Mouse (Mus musculus) ZHBTc4 (cell line): ENCODE measurements around the gene Chchd3.

Experiments used
- DNase-seq: peaks from one replicate; pipeline ENCODE4 v3.0.0-alpha.2; 2011; ENCODE audit warnings: low read depth, low spot score

Gene Chchd3

DNA sequence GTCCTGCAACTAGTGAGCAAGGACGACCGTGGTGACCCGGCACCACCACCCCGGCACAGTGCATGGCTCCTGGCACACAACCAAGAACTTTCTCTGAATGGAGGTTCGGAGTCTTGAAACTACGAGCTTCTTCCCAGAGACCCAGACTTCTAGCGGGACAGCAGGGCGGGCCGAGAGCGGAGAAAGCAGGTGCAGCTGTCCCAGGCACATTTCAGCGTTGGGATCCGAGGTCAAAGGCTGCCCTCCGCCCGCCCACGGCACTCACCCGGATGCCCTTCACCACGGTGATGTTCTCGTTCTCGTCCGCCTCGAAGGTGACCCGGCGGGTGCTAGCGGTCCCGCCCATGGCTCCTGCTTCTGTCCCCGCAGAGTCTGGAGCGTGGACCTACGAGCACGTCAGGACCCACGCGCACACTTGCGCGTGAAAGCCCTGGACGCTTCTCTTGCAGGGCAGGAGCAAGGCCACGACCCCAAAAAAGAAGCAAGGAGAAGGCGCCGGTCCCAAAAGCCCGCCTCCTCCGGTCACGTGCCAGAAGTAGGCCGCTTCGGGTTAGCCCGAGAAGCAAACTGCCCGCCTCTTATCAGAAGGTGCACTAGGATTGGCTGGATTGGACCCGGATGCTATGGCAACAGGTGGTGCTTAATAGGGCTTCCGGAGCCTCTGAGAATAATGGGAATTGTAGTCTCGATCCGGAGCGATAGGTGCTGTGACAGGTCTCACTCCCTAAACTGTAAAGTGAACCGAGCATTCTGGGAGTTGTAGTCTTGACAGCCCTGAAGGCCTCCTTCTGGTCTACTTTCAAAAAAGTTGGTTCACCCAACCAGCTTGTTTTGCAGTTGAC is at the start of gene Chchd3:
TSS of gene Chchd3 (minus strand) at position 526 of the 842 bp plus-strand sequence.
- peak; percentile 99 for DNase-seq

DNA sequence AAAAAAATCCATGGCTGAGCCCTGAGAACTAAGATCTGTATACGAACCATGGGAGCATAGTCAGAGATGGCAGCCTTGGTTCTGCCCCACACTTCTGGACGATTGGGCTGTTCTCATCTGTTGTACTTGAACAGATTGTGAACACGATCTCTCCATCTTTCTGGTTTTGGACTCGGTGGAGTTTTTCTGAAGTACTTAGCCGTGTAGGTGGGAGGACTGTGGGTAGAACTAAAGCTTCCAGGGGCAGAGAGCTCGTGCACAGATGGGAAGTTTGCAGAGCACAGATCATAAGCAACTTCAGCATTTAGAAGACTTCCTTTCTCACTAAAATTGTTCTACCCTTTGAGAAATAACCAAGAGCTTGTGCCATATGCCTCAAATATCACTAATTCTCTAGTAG is 44.6 kb upstream of the Chchd3 start:
- no peak for DNase-seq

DNA sequence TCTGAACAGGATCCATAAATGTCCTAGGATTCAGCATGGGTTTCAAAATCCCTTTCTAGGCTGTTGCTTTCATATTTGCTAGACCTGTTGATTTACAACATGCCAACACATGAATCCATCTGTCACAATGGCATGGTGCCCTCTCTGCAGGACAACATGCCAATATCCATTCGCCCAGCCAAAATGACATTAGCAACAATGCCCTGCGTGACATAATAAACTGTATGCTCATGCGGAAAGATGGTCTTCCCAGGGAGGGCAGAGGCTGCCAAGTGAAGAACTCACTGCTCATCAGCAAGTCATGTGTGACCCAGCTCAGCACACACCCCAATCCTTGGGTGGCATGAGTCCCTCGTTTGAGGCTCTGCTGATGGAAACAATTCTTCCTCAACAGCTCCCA is 38.8 kb upstream of the Chchd3 start:
- no peak for DNase-seq

DNA sequence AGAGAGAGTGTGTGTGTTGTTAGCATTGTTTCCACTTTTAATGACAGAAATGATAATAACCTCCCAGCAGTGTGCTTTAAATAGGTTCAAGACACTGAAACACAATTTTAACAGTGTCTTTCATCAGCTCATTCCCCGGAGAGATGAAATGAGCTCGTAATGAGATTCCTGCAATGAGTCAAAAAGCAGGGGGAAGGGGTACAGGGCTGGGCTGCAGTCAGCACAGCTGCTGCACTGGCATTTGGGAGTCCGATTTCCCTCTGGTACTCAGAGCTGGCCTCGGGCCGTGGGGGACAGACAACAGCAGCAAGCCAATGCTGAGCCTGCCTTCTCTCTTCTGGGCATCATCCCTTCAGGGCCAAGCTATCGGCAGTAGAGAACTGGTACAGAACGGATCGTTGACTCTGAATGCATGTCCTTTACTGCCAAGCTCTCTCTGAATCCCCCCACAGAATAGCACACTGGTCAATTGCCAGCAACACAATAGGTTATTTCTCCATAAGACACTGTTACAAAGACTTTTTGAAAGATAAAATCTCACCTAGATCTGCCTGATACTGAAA is 34.7 kb upstream of the Chchd3 start:
- DNase-seq, result no peak

DNA sequence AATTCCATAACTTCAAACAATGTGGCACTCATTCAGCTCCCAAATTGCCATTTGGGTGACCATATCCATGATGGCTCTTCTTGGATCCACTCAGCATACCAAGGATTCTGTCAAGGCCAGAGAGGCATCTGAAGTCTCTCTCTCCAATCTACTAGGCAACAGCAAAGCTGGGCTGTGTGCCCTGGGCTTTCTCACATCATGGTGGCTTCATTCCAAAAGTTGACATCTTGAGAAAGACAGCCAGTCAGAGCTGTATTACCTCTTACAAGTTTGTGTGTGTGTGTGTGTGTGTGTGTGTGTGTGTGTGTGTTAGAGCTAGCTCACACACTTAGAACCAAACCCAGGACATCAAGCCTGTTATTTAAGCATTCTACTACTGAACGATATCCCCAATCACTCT is 20.1 kb upstream of the Chchd3 start:
- no peak for DNase-seq

DNA sequence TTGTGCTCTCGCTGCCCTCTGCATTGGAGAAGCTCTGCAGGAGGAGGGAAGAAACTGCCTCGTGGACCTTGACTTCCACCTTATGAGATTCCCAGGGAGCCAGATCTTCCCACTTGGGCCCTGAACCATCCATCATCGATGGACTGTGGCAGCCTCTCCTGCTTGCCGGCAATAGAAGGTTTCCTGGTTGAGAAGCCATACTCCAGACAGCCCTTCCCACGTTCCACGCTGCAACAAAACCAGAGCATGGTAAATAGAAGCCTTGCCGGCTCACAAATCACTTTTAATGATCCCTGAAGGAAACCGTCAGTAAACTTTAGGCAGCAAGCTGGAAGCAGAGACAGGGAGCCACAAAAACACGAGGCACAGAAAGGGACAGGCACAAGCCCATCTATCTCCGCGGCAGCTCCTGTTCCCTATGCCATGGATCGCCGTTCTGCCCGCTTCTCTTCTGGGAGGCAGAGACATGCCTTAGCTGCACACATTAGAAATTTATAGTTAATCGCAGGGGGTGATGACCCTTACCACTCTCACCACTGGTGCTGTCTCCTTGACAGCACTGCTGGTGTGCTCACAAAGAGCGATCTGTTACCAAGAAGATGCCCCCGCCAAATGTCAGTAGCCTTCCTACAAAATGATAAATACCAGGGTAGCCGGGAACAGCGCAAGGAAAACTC is 18.3 kb upstream of the Chchd3 start:
- DNase-seq, result no peak

DNA sequence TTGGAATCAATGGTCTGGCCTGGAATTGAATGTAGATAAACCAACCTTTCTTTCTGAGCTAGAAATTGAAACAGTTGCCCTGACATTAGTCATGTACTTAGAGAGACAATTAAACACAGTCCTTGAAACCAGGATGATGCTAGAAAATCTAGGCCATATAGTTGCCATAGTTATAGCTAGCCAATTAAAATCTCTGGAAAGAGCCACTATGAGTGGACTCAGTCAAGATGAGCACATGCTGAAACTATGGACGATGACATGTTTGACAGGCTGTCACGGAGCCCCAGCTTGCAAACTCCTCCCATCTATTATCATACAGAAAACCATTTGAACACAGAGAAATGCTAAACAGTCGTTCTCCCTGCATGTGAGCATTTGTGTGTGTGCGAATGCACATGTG is 6.4 kb upstream of the Chchd3 start:
- no peak for DNase-seq

DNA sequence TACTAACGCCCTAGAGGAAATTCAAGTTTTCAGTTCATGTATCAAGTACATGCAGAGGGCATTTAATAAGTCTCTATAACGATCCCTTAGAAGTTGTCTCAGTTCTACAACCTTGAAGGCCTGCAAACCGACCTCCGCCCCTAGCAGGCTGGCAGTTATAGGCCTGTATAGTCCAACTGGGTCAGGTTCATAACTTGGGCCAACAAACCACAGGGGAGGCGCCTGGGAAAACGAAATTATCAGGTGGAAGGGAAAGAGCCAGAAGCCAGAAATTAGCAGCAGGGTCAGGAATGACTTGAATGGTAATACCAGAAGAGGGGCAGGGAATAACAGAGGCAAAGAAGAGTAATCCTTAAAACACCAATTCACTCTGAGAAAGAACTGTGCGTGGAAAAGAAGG is 784 bp downstream of the Chchd3 start:
- DNase-seq, result no peak

DNA sequence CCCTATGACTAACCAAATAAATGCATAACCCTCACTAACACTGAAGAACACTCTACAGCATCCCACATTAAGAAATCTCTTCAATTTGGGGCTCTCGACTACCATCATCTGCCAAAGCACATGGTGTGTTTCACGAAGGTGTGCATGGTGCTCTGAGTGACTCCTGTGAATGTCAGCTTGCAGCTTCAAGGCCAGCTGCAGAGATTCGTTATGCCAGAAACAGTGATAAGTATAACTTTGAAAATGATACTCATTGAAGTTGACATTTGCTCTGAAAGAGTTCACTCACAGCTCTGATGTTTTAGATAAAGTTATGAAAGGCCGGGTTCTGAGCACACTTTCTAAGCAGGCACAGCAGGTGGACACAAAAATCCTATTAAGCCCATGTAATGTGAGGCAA is 3.7 kb downstream of the Chchd3 start:
- DNase-seq, result no peak

DNA sequence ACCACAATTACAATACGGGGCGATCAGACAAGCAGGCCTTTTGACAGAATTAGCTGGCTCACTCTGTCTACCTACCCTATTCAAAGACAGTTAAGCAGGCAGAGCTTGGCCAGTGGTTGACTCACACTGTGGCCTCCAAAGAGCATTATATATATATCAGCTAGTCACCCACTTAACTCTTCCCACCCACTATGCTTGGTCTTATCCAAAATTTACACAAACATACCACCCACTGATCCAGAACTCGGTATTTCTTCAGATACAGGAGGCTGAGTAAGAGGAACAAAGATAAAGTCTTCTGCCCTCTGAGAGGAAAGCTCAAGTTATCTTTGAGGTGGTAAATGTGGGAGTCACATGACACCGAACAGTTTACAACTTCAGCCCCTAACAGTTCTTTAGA is 4.4 kb downstream of the Chchd3 start:
- no peak for DNase-seq

DNA sequence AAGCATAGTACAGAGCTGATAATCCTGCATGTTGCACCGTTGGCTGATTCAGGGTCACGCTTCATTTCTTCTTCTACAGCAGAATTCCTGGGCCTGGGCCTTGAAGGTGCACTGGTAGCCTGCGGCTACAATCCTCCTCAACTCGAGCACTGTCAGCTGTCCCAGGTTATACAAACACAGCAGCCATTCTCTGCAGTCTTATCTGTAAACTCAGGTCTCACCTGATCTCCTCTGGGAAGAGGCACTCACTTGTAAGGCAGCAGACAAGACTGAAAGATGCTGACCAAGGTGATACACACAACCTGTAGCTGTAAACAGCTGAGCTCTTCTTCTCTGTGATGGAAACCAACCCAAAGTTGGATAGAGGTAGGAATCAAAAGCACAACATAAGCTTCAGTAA is 5.1 kb downstream of the Chchd3 start:
- no peak for DNase-seq

DNA sequence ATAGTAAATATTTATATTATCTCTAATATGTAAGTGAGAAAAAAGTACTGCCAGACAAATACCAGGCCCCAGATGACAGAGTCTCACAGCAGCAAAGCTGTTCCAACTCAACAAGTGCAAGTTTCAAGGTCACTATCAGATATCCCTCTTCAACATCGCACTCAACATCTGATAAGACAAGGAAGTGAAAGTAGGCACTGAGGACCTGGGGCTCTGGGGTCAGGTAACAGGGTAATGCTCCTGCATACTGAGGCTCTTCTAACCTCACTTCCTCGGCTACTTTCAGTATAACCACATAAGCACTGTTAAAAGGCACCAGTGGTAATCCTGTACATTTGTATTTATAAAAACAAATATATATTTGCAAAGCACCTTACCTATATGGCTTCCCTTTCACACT is 8.4 kb downstream of the Chchd3 start:
- DNase-seq, result no peak

DNA sequence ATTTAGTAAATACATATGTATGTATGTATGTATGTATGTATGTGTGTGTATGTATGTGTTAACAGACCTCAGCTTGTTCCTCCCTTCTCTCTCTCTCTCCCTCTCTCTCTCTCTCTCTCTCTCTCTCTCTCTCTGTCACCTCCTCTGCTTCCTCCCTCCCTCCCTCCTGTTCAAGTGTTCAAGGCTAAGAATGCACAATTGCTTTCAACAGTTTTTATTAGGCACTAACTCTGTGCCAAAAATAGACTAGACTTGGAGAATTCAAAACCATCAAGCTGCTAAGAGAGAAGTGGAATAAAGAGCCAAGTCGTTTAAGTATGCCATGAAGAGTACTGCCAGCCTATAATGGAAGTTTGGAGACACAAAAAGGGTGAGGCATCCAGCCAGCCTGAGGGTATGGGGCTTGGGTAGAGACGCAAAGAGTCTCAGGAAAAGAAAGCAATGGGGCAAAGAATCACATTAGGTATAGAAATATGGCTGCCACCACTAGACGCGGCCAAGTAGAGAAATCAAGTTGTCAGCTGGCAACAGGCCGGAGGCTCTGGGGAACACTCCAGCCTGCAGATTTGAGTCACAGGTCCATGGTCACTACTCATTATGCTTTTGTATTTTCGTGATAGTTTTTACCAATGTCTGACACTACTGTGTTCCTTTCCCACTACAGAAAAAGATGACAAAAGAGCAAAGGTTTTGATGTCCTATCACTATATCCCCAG is 10.2 kb downstream of the Chchd3 start:
- no peak for DNase-seq

DNA sequence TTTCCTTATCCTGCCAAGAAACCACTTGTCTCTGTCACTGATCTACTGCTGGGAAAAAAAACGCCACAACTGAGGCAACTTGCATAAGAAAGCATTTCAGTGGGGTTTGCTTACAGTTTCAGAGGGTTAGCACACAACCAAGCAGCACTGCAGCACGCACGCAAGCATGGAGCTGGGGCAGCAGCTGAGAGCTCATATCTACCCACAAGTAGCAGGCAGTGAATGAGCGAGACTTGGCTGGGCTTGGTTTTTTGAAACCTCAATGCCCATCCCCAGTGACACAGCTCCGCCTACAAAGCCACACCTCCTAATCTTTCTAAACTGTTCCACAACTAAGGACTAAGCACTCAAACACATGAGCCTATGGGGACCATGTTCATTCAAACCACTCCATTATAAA is 16.6 kb downstream of the Chchd3 start:
- DNase-seq, result no peak

DNA sequence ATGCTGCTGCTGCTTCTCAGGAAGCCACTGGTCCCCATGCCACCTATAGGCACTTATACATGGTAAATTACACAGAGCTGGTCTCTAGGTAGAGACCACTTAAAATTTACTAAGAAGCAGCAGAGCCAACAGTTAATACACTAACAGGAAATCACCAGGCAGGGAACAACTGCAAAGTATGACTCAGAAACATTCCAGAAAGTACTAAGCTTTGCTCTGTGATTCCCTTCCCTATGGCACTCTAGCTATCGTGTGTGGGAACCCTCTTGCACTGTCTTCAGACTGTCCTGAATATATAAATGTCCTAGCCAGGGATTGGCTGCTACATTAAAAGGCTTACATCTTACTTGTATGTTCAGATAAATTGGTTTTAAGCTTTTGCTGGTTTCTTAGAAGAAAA is 17.2 kb downstream of the Chchd3 start:
- DNase-seq, result no peak

DNA sequence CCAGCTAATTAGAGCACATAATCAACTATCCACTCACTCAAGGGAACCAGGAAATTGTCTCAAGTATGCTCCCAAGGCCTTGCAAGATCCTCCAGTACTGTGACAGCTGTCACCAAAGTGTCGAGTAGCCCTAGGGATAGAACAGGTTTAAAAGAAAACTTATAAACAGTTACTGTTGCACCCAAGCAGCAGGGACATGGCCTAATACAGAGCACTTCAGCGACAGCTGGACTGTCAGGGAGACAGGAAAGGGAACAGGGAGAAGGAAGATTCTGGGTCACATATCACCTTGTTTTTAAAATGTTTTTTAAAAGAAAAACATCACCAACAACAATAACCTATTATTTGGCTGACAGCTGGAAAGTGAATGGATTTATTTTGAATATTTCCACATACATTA is 18.1 kb downstream of the Chchd3 start:
- no peak for DNase-seq

DNA sequence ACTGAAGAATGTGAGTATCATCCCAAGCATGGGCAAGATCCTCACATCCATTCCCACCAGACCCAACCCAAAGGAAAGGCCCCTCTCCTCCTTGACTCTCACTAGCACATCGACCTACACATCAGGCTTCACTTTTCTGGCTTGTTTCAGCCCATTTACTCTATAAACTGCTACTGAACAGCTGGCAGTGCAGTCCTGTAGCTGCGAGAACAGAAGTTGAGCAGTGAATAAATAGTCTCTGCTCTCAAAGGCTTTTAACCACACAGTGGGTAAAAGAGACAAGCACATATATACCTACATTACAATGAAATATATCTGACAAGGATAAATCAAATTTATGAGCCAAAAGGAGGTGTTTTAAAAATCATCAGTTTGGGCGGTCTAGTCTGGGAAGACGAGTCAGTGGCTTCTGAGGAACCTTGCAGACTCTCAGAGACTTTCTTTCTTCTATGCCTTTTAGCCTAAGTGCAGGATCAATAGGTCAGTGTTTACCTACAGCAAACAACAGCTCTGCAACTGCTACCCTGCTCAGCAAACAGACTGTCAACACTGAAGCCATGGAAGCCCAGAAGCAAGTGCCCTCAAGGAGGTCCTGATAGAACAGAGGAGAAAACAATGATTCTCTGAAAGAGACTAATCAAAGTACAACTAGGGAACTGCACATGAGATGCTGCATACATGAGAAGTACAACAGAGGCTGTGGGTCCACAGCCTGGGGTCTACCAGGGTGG is 19.5 kb downstream of the Chchd3 start:
- DNase-seq, result no peak

DNA sequence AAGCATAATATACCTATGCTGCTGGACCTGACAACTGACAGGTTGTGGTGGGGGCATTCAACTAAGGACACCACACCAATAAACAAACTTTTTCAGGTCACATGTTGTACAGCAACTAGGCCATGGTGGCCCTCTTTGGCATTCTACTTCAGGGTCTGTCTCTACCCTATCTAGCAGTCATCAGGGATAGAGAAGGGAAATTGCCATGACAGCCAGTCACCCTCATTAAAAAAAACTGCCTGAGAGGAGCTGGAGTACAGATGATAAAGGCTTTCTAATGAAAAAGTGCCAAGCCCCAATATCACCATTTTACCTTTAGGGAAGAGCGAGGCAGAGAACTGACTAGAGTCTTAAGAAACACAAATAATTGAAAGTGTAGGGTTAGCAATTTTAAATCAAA is 27.5 kb downstream of the Chchd3 start:
- no peak for DNase-seq

DNA sequence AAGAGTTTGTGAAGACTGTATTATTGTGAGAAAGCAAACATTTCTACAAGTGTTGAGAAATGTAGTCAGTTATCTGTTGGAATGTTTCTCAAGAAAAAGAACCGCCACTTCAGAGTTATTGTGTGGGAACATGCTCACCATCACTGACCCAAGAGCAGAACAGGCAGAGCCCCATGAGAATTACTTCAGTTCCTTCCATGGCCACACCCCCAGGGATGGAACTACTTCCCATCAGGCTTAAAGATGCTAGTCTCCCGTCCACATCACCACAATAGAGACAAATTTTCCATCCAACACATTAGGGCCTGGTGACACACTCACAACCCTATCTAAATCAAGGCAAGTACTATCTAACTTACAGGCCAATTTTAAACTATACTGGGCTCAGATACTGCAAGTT is 28.4 kb downstream of the Chchd3 start:
- no peak for DNase-seq

DNA sequence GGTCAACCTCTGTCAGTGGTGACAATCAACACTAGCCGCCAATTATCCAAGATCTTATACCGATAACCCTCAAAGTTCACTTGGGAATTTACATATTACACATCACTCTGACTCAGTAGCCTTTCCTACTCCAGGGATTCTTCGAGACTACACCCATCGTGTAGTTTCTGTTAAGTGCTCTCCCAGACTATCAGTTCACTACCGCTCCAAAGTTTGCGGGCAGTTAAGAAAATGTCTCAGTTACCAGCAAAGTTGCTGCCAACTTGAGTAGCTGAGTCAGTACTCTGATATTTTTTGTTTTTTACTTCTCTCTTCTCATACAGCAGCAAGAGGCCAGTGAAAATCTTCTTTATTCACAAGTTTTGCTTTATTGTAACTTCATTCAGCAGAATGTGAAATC is 31.8 kb downstream of the Chchd3 start:
- no peak for DNase-seq

DNA sequence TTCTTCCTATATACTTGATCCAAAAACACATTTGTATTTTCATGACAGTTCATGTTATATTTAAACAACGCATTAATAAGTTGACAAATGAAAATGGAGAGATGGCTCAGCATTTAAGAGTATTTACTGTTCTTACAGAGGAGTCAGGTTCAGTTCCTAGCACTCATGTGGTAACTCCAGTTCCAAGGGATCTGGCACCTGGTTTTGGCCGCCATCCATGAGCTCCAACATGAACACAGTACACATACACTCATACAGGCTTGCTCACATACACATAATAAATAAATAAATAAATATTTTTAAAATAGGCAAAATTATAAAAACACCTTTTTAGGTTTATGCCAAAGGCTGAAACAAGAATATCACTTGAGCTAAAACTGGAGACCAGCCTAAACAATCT is 35.0 kb downstream of the Chchd3 start:
- no peak for DNase-seq

DNA sequence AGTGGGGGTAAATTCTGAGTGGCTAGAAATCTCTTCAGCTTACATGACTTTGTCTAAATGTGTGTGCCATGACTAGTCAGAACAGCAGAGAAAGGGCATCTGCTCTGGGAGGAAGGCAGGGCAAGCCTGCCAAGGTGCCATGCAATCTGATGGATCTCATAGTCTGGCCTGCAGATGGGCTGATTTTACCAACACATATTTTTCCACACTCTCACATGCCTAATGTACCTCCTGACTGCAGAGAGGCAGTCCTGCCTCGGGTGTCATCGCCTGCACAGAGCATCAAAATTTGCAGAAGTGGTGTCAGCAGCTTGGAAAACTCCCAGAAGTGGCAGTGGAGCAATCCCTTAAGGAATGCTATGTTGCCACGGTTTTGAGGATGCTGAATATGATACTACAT is 55.5 kb downstream of the Chchd3 start:
- DNase-seq, result no peak
